Mouse (Mus musculus): ENCODE data around the gene Sema5b.

- no peak for TF ChIP-seq CTCF (IDR thresholded peaks at IDR 0.05; ENCODE audit: low read depth, low read length)
- TF ChIP-seq POLR2A (IDR thresholded peaks at IDR 0.05; ENCODE audit: borderline replicate concordance, low read depth, low read length) = no peak
Measured at GRCm38 (mm10) chr16:35686491-35686890, 145.5 kb downstream of the Sema5b start.
